ENCODE assay signal across 8 mouse cellular contexts in genomic region chr5:138263260-138264206, GRCm38 (mm10). TPM values are rescaled to one million over a fixed set of nuclear protein-coding genes. Genes with fewer than 3 reads are reported as not detected.
DNase-seq lines count a peak whose midpoint lies in the region; ATAC-seq lines count a peak whose summit lies in the region.

BC037034 (minus strand) TSS chr5:138264033.

- ATAC-seq in hindbrain, embryonic 13.5 days (ENCODE audit: low FRiP score), result peak; percentile 92

- DNase-seq in NIH3T3 (ENCODE audit: low read depth), result peak; percentile 97
- DNase-seq in cerebellum, postnatal 10 days, result peak; percentile 97
- peak; percentile 84 to 89 for DNase-seq in frontal cortex, postnatal 14 days (ENCODE audit: low spot score in 2 of 2)
- peak; percentile 87 to 90 for DNase-seq in layer of hippocampus, postnatal 36 days
- peak; percentile 96 for DNase-seq in lung, postnatal 36 days
- peak; percentile 92 for DNase-seq in retina, postnatal 1 day
- peak; percentile 86 to 87 for DNase-seq in urinary bladder, adult 18-20 months (ENCODE audit: low spot score in 2 of 2)

- peaks cover 38% of the 10 kb centered on the region for H3K4me1 ChIP-seq in hindbrain, embryonic 13.5 days (replicated peaks)

- peaks cover 60% of the 10 kb centered on the region for H3K36me3 ChIP-seq in hindbrain, embryonic 13.5 days

- H3K4me2 ChIP-seq in hindbrain, embryonic 13.5 days, result peak within 1 kb of the TSS; percentile 96

- peak within 1 kb of the TSS; percentile 98 for H3K9ac ChIP-seq in hindbrain, embryonic 13.5 days

- H3K27me3 ChIP-seq in hindbrain, embryonic 13.5 days, result no peaks in the 10 kb centered on the region

- peak within 1 kb of the TSS; percentile 82 for H3K27ac ChIP-seq in hindbrain, embryonic 13.5 days

- WGBS in hindbrain, embryonic 13.5 days, result 1% methylated on average over 71 of the region's 71 CpGs

- H3K4me3 ChIP-seq in hindbrain, embryonic 13.5 days, result peak within 1 kb of the TSS; percentile 92

- H3K9me3 ChIP-seq in hindbrain, embryonic 13.5 days, result no peaks in the 10 kb centered on the region

RNA-seq across cellular contexts. Expression of gene BC037034, which starts in this region (rescaled TPM):
- 14.2 and 15.5 TPM in 2 replicates for polyA plus RNA-seq in hindbrain, embryonic 13.5 days (2015; fragmentation: Nextera tagmentation; extraction: Ambion mirVana)
- 10 to 100 TPM; 70.0 to 73.7 TPM for total RNA-seq in layer of hippocampus, postnatal 36 days (2021)

Comparison
In these comparisons a context has a peak if more than half of its experiments do, and no peak if none do; other contexts are left out.
1. Peak in every context shown above with its lines: DNase-seq, ATAC-seq, H3K4me3 ChIP-seq and H3K27ac ChIP-seq.